Mouse (Mus musculus): ENCODE results near the gene Ccs. TPM values are rescaled to one million over a fixed set of nuclear protein-coding genes. Genes with fewer than 3 reads are reported as not detected.
"Not testable (repeated sequence)": the region's sequence is repeated elsewhere in the genome, so short reads cannot be mapped to it uniquely, and the experiment has no call there.

Ccs gene
- polyA plus RNA-seq, 1 experiment from 2014 or later = 53.7 TPM

- Histone ChIP-seq H3K9ac (ENCODE audit: low read length) (no peak overlapping the region), H3K27me3 (ENCODE audit: control insufficient read depth, insufficient read depth, low read depth, low read length) (no peaks in the 10 kb centered on the region), H3K27ac (ENCODE audit: low read length) (no peak overlapping the region), H3K36me3 (ENCODE audit: control insufficient read depth, insufficient read depth, low read length) (no peaks in the 10 kb centered on the region), H3K4me3 (ENCODE audit: low read length) (no peak overlapping the region), H3K4me2 (ENCODE audit: low read depth, low read length) (no peak overlapping the region), H3K9me3 (ENCODE audit: control insufficient read depth, low read length) (no peaks in the 10 kb centered on the region), H3K4me1 (replicated peaks; ENCODE audit: control insufficient read depth, insufficient read depth, low read length) (no peaks in the 10 kb centered on the region; the same call in 1 of the 2 replicates)
- 14% methylated on average over 1 of the region's 1 CpGs for WGBS
- peak; percentile 34; the same call in 1 of the 2 replicates for ATAC-seq (ENCODE audit: low read depth)
These were observed 21.8 kb downstream of the Ccs start for GRCm38 (mm10) chr19:4817182-4817835.

DNA sequence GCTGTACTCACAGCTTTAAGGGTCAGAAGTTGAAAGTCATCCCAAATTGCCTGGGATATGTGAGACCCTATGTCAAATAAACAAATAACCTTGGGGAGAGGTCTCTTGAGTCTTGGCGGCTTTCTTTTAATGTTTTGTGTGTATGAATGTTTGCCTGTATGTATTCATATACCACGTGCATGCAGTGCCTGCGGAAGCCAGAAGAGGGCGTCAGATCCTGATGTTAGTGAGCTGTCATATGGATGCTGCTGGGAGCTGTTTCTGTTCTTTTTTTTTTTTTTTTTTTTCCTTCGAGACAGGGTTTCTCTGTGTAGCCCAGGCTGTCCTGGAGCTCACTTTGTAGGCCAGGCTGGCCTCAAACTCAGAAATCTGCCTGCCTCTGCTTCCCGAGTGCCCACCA, 26.1 kb downstream of the Ccs start:
- H3K27ac ChIP-seq (ENCODE audit: low read length) = no peak overlapping the region
- no peak overlapping the region for H3K4me2 ChIP-seq (ENCODE audit: low read depth, low read length)
- H3K4me3 ChIP-seq (ENCODE audit: low read length) = no peak overlapping the region
- H3K9ac ChIP-seq (ENCODE audit: low read length) = no peak overlapping the region
- no peaks in the 10 kb centered on the region for H3K27me3 ChIP-seq (ENCODE audit: control insufficient read depth, insufficient read depth, low read depth, low read length)
- peaks cover 13% of the 10 kb centered on the region for H3K4me1 ChIP-seq (replicated peaks; ENCODE audit: control insufficient read depth, insufficient read depth, low read length)
- no peaks in the 10 kb centered on the region for H3K9me3 ChIP-seq (ENCODE audit: control insufficient read depth, low read length)
- 87% methylated on average over 6 of the region's 6 CpGs for WGBS
- no peak for ATAC-seq (ENCODE audit: low read depth)
- no peaks in the 10 kb centered on the region for H3K36me3 ChIP-seq (ENCODE audit: control insufficient read depth, insufficient read depth, low read length)

GRCm38 (mm10) chr19:4812334-4812949, 26.7 kb downstream of the Ccs start:
- H3K27ac ChIP-seq (ENCODE audit: low read length) = peak overlapping the region; percentile 97
- H3K4me3 ChIP-seq (ENCODE audit: low read length) = peak overlapping the region; percentile 95
- H3K9me3 ChIP-seq (ENCODE audit: control insufficient read depth, low read length); H3K27me3 ChIP-seq (ENCODE audit: control insufficient read depth, insufficient read depth, low read depth, low read length); H3K36me3 ChIP-seq (ENCODE audit: control insufficient read depth, insufficient read depth, low read length); ATAC-seq (ENCODE audit: low read depth): not testable (repeated sequence)
- 72% methylated on average over 8 of the region's 8 CpGs for WGBS
- peaks cover 16% of the 10 kb centered on the region for H3K4me1 ChIP-seq (replicated peaks; ENCODE audit: control insufficient read depth, insufficient read depth, low read length)
- peak overlapping the region; percentile 70 for H3K4me2 ChIP-seq (ENCODE audit: low read depth, low read length)
- H3K9ac ChIP-seq (ENCODE audit: low read length) = peak overlapping the region; percentile 98

GRCm38 (mm10) chr19:4811909-4812242, 27.3 kb downstream of the Ccs start:
- no peaks in the 10 kb centered on the region for H3K9me3 ChIP-seq (ENCODE audit: control insufficient read depth, low read length)
- no peaks in the 10 kb centered on the region for H3K36me3 ChIP-seq (ENCODE audit: control insufficient read depth, insufficient read depth, low read length)
- H3K4me2 ChIP-seq (ENCODE audit: low read depth, low read length) = peak overlapping the region; percentile 70
- H3K27ac ChIP-seq (ENCODE audit: low read length) = peak overlapping the region; percentile 97
- H3K4me3 ChIP-seq (ENCODE audit: low read length) = peak overlapping the region; percentile 95
- peak overlapping the region; percentile 98 for H3K9ac ChIP-seq (ENCODE audit: low read length)
- ATAC-seq (ENCODE audit: low read depth) = peak; percentile 43
- H3K27me3 ChIP-seq (ENCODE audit: control insufficient read depth, insufficient read depth, low read depth, low read length) = no peaks in the 10 kb centered on the region
- 2% methylated on average over 12 of the region's 12 CpGs for WGBS
- peaks cover 16% of the 10 kb centered on the region for H3K4me1 ChIP-seq (replicated peaks; ENCODE audit: control insufficient read depth, insufficient read depth, low read length)

- Histone ChIP-seq H3K27me3 (ENCODE audit: control insufficient read depth, insufficient read depth, low read depth, low read length) (no peaks in the 10 kb centered on the region), H3K27ac (ENCODE audit: low read length) (peak within 1 kb of the TSS; percentile 97), H3K4me3 (ENCODE audit: low read length) (peak within 1 kb of the TSS; percentile 95), H3K36me3 (ENCODE audit: control insufficient read depth, insufficient read depth, low read length) (no peaks in the 10 kb centered on the region), H3K9ac (ENCODE audit: low read length) (peak within 1 kb of the TSS; percentile 98), H3K4me1 (replicated peaks; ENCODE audit: control insufficient read depth, insufficient read depth, low read length) (peaks cover 16% of the 10 kb centered on the region), H3K4me2 (ENCODE audit: low read depth, low read length) (peak within 1 kb of the TSS; percentile 94), H3K9me3 (ENCODE audit: control insufficient read depth, low read length) (no peaks in the 10 kb centered on the region)
- ATAC-seq (ENCODE audit: low read depth) = peak; percentile 99
- WGBS = under 1% methylated on average over 83 of the region's 83 CpGs
These were observed 27.8 kb downstream of the Ccs start, which contains the start of the genes Gm21992 and Rbm14 for GRCm38 (mm10) chr19:4811063-4811908. Gene Gm21992, minus strand, starts transcription at chr19:4811612. Gene Rbm14, minus strand, starts transcription at chr19:4811634.

- Histone ChIP-seq H3K4me3 (ENCODE audit: low read length) (peak overlapping the region; percentile 95), H3K27ac (ENCODE audit: low read length) (peak overlapping the region; percentile 97), H3K27me3 (ENCODE audit: control insufficient read depth, insufficient read depth, low read depth, low read length) (no peaks in the 10 kb centered on the region), H3K36me3 (ENCODE audit: control insufficient read depth, insufficient read depth, low read length) (no peaks in the 10 kb centered on the region), H3K4me2 (ENCODE audit: low read depth, low read length) (peak overlapping the region; percentile 94), H3K4me1 (replicated peaks; ENCODE audit: control insufficient read depth, insufficient read depth, low read length) (peaks cover 16% of the 10 kb centered on the region), H3K9ac (ENCODE audit: low read length) (peak overlapping the region; percentile 83), H3K9me3 (ENCODE audit: control insufficient read depth, low read length) (no peaks in the 10 kb centered on the region)
- ATAC-seq (ENCODE audit: low read depth) = no peak
- 0% methylated on average over 17 of the region's 17 CpGs for WGBS
These were observed 28.4 kb downstream of the Ccs start for GRCm38 (mm10) chr19:4810746-4811062.

GRCm38 (mm10) chr19:4810309-4810708, 28.8 kb downstream of the Ccs start:
- Histone ChIP-seq H3K27ac (ENCODE audit: low read length) (peak overlapping the region; percentile 4; the same call in 1 of the 2 replicates), H3K4me2 (ENCODE audit: low read depth, low read length) (peak overlapping the region; percentile 94), H3K36me3 (ENCODE audit: control insufficient read depth, insufficient read depth, low read length) (no peaks in the 10 kb centered on the region), H3K9ac (ENCODE audit: low read length) (peak overlapping the region; percentile 83), H3K4me3 (ENCODE audit: low read length) (peak overlapping the region; percentile 95), H3K9me3 (ENCODE audit: control insufficient read depth, low read length) (no peaks in the 10 kb centered on the region), H3K4me1 (replicated peaks; ENCODE audit: control insufficient read depth, insufficient read depth, low read length) (peaks cover 16% of the 10 kb centered on the region), H3K27me3 (ENCODE audit: control insufficient read depth, insufficient read depth, low read depth, low read length) (no peaks in the 10 kb centered on the region)
- ATAC-seq (ENCODE audit: low read depth) = no peak
- WGBS = under 1% methylated on average over 14 of the region's 14 CpGs

GRCm38 (mm10) chr19:4803283-4803682, 35.8 kb downstream of the Ccs start:
- Histone ChIP-seq H3K4me1 (replicated peaks; ENCODE audit: control insufficient read depth, insufficient read depth, low read length) (0 out of 2 replicates have a peak, but pooled peaks cover 5% of the 10 kb centered on the region), H3K9me3 (ENCODE audit: control insufficient read depth, low read length) (no peaks in the 10 kb centered on the region), H3K27ac (ENCODE audit: low read length) (no peak overlapping the region), H3K4me3 (ENCODE audit: low read length) (no peak overlapping the region), H3K9ac (ENCODE audit: low read length) (no peak overlapping the region), H3K27me3 (ENCODE audit: control insufficient read depth, insufficient read depth, low read depth, low read length) (no peaks in the 10 kb centered on the region), H3K36me3 (ENCODE audit: control insufficient read depth, insufficient read depth, low read length) (peaks cover 38% of the 10 kb centered on the region), H3K4me2 (ENCODE audit: low read depth, low read length) (no peak overlapping the region)
- ATAC-seq (ENCODE audit: low read depth) = no peak
- WGBS = 84% methylated on average over 10 of the region's 10 CpGs

- H3K36me3 ChIP-seq (ENCODE audit: control insufficient read depth, insufficient read depth, low read length) = peaks cover 38% of the 10 kb centered on the region
- WGBS = 91% methylated on average over 7 of the region's 7 CpGs
- no peak overlapping the region for H3K9ac ChIP-seq (ENCODE audit: low read length)
- H3K4me3 ChIP-seq (ENCODE audit: low read length) = no peak overlapping the region
- H3K4me2 ChIP-seq (ENCODE audit: low read depth, low read length) = no peak overlapping the region
- H3K4me1 ChIP-seq (replicated peaks; ENCODE audit: control insufficient read depth, insufficient read depth, low read length) = no peaks in the 10 kb centered on the region
- H3K27me3 ChIP-seq (ENCODE audit: control insufficient read depth, insufficient read depth, low read depth, low read length) = no peaks in the 10 kb centered on the region
- no peaks in the 10 kb centered on the region for H3K9me3 ChIP-seq (ENCODE audit: control insufficient read depth, low read length)
- ATAC-seq (ENCODE audit: low read depth) = 0 out of 2 replicates have a peak, but pooled peaks have one; percentile 7
- H3K27ac ChIP-seq (ENCODE audit: low read length) = no peak overlapping the region
These were observed 36.4 kb downstream of the Ccs start for GRCm38 (mm10) chr19:4802691-4803091.
